In genomic region chr15:32760141-32760540, GRCm38 (mm10) we compare ENCODE assay signal across 16 mouse cellular contexts.
"Had no signal": no experiment of that assay in that cellular context is flagged by ENCODE, and none has a peak within 500 bp of the region (broad histone marks: within the 10 kb centered on the region; RNA-seq: fewer than 3 reads in every experiment).

No protein-coding gene starts in this region.

- H3K27ac ChIP-seq: neural tube, embryonic 13.5 days; neural tube, embryonic 15.5 days; stomach, embryonic 15.5 days; stomach, postnatal 0 days had no signal

- H3K9me3 ChIP-seq: neural tube, embryonic 13.5 days; neural tube, embryonic 15.5 days; stomach, embryonic 15.5 days had no signal

- H3K27me3 ChIP-seq: neural tube, embryonic 13.5 days; neural tube, embryonic 15.5 days; stomach, embryonic 15.5 days had no signal

- H3K4me2 ChIP-seq: neural tube, embryonic 13.5 days; neural tube, embryonic 15.5 days; stomach, embryonic 15.5 days had no signal

- H3K36me3 ChIP-seq: neural tube, embryonic 13.5 days; neural tube, embryonic 15.5 days; stomach, embryonic 15.5 days had no signal

- H3K4me1 ChIP-seq: neural tube, embryonic 13.5 days; neural tube, embryonic 15.5 days; stomach, embryonic 15.5 days had no signal

- DNase-seq: retina, postnatal 1 day; right cerebral cortex, adult 18-20 months; right cerebral cortex, postnatal 14 days; right cerebral cortex, postnatal 25 days; right cerebral cortex, postnatal 4 days; spleen, adult 18-20 months; thymus, adult 18-20 months; thymus, adult 2 months; thymus, postnatal 14 days; thymus, postnatal 25 days; thymus, postnatal 36 days; thymus, postnatal 4 days had no signal

- H3K9ac ChIP-seq: neural tube, embryonic 13.5 days; neural tube, embryonic 15.5 days; stomach, embryonic 15.5 days had no signal

- H3K4me3 ChIP-seq: neural tube, embryonic 13.5 days; neural tube, embryonic 15.5 days; stomach, embryonic 15.5 days had no signal
